Mouse (Mus musculus) retina, embryonic 14.5 days (tissue): ENCODE measurements around the gene Fbxo5.

Experiments used
- DNase-seq: peaks from one replicate; pipeline ENCODE4 v3.0.0-alpha.2; 2015; ENCODE audit warnings: low spot score

The Fbxo5 gene

GRCm38 (mm10) chr10:5805243-5805730 lies at the start of gene Fbxo5:
Fbxo5 (minus strand) TSS chr10:5805600.
- DNase-seq, result peak; percentile 98

GRCm38 (mm10) chr10:5853290-5853868 lies 48.0 kb upstream of the Fbxo5 start:
- no peak for DNase-seq

DNA sequence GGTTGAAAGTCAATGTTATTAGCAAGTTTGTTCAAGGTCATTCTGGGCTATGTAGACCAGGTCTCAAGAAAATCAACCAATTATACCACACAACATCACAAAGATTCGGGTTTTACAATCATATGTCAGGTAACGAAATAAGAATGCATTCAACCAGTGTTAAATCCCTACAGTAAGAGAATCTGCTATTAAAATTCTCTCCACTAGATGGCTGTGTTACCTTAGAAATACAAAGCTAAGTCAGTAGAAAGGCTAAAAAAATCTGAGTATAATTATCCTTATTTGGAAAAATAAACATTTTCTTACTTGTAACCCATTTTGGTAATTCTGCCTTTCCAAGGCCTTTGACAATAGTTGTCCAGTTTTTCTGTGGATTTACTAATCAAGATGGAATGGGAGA lies 41.5 kb upstream of the Fbxo5 start:
- no peak for DNase-seq

- peak; percentile 78 for DNase-seq
Observed at GRCm38 (mm10) chr10:5841369-5841768, 36.0 kb upstream of the Fbxo5 start.

DNA sequence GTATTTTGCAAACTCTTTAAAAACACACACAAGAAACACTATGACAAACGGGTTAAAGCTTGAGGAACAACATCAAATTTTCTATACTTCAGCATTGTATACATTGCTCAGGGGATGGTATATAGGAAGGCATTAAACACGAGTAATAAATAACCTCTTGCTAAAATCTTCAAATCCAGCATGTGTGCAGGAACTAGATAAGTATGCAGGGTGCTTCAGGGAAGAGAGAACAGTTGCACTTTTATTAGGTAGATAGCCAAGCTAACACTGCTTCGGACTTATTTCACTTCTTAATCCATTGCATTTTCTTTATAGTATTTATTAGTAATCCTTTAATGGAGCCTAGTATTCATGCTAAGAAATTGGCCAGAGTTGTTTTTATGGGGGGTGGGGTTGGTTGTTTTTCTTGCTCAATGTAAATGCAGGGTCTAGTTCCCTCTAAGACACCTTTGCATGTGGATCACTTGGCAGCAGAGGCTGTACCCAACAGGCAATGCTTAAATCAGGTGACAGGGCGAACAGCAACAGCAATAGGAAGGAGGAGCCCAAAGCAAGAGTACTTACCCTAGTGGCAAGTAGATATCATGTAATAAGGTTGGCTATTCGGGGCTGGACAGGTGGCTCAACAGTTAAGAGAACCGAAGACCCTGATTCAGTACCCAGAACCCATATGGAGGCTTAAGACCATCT lies 21.1 kb upstream of the Fbxo5 start:
- no peak for DNase-seq

GRCm38 (mm10) chr10:5824779-5825178 lies 19.4 kb upstream of the Fbxo5 start:
- DNase-seq, result peak; percentile 79

DNA sequence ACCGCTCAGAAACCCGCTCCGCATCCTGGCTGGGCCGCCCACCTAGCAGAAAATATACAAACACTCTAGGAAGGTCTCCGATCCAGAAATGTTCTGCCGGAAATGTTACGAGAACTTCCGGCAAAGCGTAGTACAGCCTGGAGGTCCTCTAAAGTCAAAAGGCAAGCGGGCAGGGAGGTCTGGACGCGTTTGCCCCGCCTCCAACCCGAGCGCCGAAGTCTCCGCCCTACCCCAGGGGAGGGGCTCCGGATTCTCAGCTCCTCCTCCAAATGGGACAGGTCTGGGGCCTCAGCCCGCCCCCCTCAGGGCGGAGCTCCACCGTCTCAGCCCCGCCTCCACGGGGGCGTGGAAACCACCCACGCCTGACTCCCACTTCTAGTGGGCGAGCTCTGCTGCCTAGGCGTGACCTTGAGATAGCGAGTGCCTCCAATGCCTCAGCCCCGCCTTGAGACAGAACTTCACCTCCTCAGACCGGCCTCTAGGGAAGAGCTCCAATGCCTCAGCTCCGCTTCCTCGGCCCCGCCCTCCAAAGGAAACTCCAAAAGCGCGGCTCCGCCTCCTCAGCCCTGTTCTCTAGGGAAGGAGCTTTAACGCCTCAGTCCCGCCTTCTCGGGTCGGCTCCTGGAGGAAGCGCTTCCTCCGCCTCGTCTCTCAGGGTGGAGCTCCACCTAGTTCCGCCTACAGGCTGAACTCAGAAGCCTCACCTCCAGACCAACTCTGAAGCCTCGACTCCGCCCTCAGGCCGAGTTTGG lies 18.5 kb upstream of the Fbxo5 start, which contains the start of gene Mtrf1l:
TSS of gene Mtrf1l (minus strand) at position 171 of the 752 bp plus-strand sequence.
- peak; percentile 98 for DNase-seq

DNA sequence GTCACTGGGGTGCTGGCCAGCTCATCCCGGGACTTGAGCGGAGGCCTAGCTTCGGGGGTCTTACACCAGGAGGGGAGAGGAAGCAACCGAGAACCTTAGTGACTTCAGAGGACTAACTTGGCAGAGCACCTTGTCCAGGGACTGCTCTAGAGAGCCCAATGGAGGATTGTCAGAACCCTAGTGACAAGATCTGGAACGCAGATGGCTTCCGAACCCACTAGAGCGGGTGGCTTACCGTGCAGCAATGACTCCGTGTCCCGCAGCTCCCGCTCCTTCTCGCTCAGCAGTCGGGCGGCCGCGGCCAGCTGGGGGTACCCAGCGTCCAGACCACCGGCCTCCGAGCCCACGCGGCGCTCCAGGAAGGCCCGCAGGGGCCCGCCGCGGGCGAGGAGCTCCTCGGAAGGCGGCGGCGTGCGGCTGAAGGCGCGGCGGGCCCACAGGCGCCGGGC lies 17.9 kb upstream of the Fbxo5 start:
- peak; percentile 38 for DNase-seq

- no peak for DNase-seq
Observed at GRCm38 (mm10) chr10:5818772-5819171, 13.4 kb upstream of the Fbxo5 start.

- no peak for DNase-seq
Observed at GRCm38 (mm10) chr10:5815968-5816367, 10.6 kb upstream of the Fbxo5 start.

- DNase-seq, result no peak
Observed at GRCm38 (mm10) chr10:5813724-5814123, 8.3 kb upstream of the Fbxo5 start.

DNA sequence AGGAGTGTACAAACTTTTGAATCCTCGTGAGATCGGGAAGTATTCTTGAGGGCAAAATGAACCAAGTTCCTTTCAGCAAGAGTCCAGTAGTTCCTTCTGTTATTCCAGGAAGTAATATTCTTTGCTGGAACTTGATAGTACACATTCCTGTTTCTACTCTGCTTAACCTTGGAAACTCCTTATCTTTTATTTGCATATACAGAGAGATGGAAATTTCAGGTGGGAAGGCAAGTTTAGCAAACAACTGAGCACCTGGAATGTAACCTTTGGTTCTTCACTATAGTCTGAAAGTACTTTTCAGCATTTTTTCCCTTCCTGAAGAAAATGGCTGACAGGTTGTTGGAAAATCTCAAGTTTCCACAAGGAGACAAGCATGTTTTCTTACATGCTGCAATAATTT lies 2.3 kb upstream of the Fbxo5 start:
- DNase-seq, result no peak

DNA sequence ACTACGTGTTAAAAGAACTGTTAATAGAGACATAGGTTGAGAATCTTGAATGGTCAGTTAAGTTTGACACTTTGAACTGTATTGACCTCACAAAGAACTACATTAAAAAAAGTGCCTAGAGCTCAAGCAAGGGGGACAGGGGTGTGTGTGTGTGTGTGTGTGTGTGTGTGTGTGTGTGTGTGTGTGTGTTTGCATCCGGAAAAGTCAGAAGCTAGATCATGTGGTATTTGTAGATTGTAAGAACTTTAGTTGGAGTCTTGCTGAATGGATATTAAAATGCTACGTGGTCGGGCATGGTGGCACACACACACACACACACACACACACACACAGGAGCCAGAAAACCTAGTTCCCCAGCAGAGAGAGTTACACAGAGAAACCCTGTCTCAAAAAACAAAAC lies 1.6 kb upstream of the Fbxo5 start:
- DNase-seq, result no peak

GRCm38 (mm10) chr10:5806416-5806815 lies 1.0 kb upstream of the Fbxo5 start:
- no peak for DNase-seq

DNA sequence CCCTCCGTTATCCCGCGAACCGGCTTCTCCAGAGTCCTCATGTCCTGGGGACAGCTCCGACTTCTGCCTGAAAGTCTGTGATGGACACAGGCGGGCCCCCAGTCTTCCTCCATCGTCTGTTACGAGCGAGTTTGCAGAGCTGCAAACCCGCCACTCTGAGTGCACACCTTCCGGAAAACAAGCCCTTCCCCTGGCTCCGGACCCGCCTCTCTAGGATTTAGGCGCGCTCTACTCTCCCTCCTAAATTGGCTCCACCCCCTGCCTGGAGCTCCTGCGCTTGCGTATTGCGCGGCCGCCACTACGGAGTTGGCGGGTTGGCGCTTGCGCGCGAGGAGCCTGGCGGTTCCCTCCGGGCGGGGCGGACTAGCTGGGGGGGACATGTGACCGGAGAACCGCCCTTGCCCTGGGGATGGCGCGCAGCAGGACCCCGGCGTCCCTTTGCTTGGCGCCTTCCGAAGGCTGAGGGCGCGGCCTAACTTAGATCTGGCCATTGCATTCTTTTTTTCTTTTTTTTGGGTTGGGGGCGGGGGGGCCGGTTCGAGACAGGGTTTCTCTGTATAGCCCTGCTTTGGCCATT lies 419 bp upstream of the Fbxo5 start:
- DNase-seq, result peak; percentile 96

DNA sequence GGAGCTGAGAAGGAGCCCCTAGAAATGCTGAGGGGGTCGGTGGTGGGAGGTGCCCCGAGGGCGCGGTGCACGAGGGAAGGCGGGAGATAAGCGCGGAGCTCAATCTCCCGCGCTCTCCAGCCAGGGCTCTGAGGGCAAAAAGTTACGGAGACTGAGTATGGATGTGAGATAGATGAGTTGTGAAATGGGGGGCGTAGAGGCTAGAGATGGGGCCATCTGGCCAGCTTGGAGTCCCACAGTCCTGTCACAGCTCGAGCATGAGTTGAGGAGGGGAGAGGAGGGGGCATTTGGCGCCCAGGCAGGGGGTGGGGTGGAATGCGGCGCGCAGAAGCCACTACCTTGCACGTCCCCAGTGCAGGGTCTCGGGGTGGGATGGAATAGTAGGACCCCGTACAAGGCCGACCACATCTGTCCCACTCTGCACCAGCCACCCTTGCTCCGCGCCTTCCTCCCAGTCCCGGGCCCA lies 676 bp downstream of the Fbxo5 start:
- peak; percentile 38 for DNase-seq

DNA sequence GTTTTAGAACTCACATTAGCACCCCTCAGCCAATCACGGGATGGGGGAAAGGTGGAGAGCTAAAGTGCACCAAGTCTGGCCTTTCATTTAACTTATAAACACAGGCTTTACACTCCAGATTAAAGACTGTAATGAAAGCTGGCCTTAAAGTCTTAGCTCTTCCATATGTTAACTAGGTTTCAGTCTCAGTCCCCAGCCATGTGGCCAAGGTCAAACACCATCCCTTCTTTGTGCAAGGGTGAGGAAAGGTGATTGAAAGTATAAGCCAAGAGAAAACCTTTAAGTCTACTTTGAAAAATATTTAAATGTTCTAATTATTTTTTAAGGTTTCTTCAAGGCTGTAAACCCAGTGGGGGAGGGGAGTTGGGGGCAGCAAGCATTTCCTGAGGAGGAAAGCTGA lies 1.7 kb downstream of the Fbxo5 start:
- no peak for DNase-seq

- DNase-seq, result no peak
Observed at GRCm38 (mm10) chr10:5802866-5803265, 2.5 kb downstream of the Fbxo5 start.

- DNase-seq, result peak; percentile 59
Observed at GRCm38 (mm10) chr10:5800490-5800889, 4.9 kb downstream of the Fbxo5 start.

DNA sequence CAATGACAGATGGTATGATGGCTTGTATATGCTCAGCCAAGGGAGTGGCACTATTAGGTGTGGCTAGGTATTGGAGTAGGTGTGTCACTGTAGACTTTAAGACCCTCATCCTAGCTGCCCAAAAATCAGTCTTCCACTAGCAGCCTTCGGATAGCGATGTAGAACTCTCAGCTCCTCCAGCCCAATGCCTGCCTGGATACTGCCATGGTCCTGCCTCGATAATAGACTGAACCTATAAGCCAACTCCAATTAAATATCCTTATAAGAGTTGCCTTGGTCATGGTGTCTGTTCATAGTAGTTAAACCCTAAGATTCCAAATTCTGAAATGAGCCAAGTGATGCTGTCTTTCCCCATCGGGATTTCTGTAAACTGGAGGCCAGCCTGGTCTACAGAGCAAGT lies 7.3 kb downstream of the Fbxo5 start:
- DNase-seq, result no peak

DNA sequence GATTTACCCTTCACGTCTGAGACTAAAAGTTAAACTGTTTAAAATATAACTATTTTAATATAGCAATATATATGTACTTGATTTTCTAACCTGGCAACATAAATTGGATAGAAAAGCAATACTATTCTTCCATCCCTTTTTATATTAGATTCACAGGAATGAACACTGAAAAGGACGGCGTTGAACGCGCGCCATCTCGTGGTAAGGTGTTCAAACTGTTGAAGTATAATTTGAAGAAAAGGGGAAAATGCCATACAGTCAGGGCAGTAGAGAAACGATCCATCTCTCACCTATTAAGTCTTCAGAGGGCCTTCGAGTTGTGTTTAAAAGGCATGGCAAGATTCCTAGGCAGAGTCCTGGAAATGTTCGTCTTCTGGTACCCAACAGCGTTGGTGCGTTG lies 14.7 kb downstream of the Fbxo5 start:
- peak; percentile 74 for DNase-seq

DNA sequence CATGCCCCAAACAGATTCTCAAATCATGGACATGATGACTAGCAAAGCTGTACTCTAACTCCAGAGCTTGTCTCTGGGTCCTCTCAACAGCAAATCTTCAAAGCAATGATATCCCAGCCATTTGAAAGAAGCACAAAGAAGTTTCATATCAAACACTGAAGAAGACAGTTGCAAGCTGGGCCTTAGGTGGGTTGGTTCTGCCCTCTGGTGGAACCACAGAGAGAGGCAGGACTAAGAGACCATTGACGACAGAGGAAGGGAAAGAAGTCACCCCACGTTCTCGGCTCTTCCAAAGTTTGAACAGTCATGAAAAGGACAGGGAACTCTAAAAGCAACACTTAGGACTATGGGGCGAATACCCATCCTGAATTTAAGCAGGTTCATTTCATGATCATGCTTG lies 18.5 kb downstream of the Fbxo5 start:
- DNase-seq, result peak; percentile 51
